Mouse (Mus musculus) liver, embryonic 14.5 days (tissue): ENCODE results near the gene Nr4a3.

Experiments
- CTCF ChIP-seq: IDR thresholded peaks from 2 replicates; pipeline ENCODE4 v1.5.1; 2016; ENCODE audit warnings: antibody characterized with exemption, low read depth, control low read depth
- EP300 ChIP-seq: IDR thresholded peaks from 2 replicates; pipeline ENCODE4 v1.6.1; 2016; ENCODE audit warnings: antibody characterized with exemption, low read depth

GRCm38 (mm10) chr4:48131606-48132005, 86.7 kb downstream of the Nr4a3 start:
- no peak for TF ChIP-seq CTCF
- no peak for TF ChIP-seq EP300
